Mouse (Mus musculus): ENCODE data around the gene Gm47841. TPM values are rescaled to one million over a fixed set of nuclear protein-coding genes. Genes with fewer than 3 reads are reported as not detected.

Gm47841 gene
- polyA plus RNA-seq, 1 experiment: not detected

DNA sequence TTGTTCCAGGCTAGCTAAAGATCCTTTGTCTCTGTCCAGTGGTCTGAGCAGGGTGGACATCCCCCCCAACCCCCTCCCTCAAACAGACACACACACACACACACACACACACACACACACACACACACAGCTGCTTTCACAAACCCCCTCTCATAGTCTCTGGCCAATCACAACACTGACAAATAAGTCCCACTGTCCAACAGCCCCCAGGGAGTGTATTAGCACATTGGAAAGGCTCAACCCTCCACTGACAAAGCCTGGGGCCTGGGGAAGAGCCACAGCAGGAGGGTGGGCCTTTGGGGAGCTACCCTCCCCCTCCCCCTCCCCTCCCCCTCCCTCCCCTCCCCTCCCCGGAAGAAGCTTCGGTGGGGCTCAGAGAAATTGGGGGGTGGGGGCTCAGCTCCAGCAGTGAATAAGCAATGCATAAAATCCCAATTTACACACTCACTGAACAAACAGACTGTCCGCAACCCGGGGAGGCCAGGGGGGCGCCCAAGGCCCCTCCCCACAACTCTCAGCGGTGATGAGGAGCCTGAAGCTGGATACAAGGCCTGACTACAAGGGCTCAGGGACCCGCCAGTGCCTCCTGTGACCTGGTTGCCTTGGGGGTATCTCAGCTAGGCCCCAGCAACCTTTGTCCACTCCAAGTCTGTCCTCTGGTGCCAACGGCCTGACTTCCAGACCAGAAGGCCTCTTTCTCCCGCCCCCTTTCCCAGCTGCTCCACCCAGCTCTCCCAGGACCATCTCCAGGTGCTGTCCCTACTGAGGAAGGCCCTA is 19.9 kb upstream of the Gm47841 start:
- no peak for TF ChIP-seq GATA1 (IDR thresholded peaks at IDR 0.05; ENCODE audit: low read length)
- Histone ChIP-seq H3K4me3 (replicated peaks) (no peak overlapping the region), H3K36me3 (ENCODE audit: control insufficient read depth) (no peaks in the 10 kb centered on the region), H3K27me3 (ENCODE audit: control insufficient read depth) (no peaks in the 10 kb centered on the region), H3K9me3 (ENCODE audit: control insufficient read depth, low read length) (no peaks in the 10 kb centered on the region), H3K4me1 (ENCODE audit: control insufficient read depth) (no peaks in the 10 kb centered on the region)

DNA sequence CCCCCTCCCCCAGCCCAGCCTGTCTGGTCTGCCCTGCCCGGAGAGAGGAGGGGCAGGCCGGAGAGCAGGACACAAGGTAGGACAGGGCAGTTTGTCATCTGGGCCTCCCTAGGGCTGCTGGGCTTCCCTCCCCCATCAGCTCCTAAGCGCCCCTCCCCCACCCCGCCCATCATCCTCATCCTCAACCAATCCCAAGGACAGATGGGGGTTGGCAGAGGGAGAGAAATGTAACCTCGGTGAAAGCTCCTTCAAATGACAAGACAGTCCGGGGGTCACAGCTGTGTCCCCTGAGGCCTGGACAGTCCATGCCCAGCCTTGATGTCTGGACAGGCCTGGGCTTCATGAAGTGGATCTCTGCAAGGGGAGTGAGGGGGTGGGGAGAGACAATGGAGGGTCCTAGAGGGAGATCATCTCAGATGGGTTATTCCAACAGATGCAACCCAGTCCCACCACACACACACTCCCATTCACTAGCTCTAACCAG is 19.2 kb upstream of the Gm47841 start:
- Histone ChIP-seq H3K36me3 (ENCODE audit: control insufficient read depth) (no peaks in the 10 kb centered on the region), H3K4me1 (ENCODE audit: control insufficient read depth) (no peaks in the 10 kb centered on the region), H3K27me3 (ENCODE audit: control insufficient read depth) (no peaks in the 10 kb centered on the region), H3K4me3 (replicated peaks) (no peak overlapping the region), H3K9me3 (ENCODE audit: control insufficient read depth, low read length) (no peaks in the 10 kb centered on the region)
- TF ChIP-seq GATA1 (IDR thresholded peaks at IDR 0.05; ENCODE audit: low read length) (no peak), TAL1 (IDR thresholded peaks at IDR 0.05; ENCODE audit: low read length) (no peak)

DNA sequence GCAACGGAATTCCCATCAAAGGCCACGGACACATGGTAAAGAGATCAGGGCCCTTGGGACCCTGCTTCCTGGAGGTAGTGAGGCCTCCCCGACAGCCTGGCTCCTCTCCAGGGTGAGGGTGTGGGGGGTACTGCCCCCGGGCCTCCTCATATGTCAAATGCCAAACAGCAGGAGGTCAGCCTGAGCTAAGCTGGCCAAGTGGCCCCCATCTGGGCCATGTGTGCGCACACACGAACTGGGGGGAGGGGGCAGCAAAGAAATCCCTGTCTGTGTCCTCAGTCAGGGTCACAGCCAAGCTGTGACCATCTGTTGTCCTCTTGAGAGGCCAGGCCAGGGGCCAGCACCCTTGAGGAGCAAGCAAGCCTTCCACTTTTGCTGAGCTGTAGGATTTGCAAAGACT is 17.9 kb upstream of the Gm47841 start:
- H3K4me3 ChIP-seq (replicated peaks): no peak overlapping the region
- H3K36me3 ChIP-seq (ENCODE audit: control insufficient read depth): no peaks in the 10 kb centered on the region
- H3K4me1 ChIP-seq (ENCODE audit: control insufficient read depth): no peaks in the 10 kb centered on the region
- TF ChIP-seq GATA1 (IDR thresholded peaks at IDR 0.05; ENCODE audit: low read length): no peak
- no peak for TF ChIP-seq TAL1 (IDR thresholded peaks at IDR 0.05; ENCODE audit: low read length)
- no peaks in the 10 kb centered on the region for H3K27me3 ChIP-seq (ENCODE audit: control insufficient read depth)
- no peaks in the 10 kb centered on the region for H3K9me3 ChIP-seq (ENCODE audit: control insufficient read depth, low read length)

DNA sequence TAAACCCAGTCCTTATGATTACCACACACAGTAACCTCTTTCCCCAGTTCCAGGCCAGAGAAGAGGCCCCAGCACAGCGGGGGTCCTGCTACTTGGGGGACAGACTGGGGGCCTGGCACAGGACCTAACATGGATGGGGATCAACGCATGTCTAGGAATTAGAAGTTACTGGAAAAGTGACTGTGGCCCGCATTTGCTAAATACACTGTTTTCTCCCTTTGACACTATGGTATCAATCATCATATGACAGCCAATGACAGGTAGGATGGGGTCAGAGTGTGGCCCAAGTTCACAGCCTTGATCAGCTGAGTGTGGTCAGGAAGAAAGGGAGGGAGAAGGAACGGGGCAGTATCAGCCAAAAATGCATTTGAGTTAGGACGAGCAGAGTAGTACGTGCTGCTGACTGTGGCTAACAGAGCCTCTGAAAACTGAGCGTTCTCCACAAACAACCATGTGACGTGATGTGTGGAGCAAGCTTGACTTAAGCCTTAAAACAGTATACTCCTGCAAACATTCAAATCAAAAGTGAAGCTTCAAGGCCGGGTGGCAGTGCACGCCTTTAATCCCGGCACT is 13.2 kb upstream of the Gm47841 start:
- H3K9me3 ChIP-seq (ENCODE audit: control insufficient read depth, low read length): no peaks in the 10 kb centered on the region

DNA sequence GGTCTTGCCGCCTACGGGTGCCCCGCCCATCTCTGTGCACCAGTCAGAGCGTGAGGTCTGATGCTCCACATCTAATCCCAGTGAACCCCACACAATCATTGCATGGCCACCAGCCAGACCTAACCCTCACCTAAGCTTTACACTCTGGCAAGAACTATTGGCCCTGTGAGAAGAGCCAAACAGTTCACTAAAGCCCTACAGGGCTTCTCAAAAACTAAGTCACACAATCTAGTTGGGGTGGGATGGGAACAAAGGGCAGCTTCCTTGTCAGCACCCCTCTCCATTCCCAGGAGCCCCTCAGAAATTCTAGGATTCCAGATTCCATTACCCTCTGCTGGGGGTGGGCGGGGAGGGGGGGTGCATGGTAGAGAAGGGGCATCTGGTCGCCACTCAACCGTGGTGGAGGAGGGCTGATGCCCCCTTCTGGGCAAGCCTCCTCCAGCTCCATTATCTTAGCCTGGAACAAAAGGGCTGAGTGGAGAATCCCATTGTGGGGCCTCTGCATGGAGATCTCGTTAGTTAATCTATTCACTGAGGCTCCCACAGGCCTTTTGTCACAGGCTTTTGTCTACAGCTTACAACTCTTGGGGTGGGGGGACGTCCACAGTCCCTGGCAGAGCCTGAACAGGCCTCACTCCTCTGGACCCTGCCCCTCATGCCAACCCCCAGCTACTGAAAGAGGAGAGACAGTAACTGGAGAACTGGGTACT is 12.5 kb upstream of the Gm47841 start:
- Histone ChIP-seq H3K27me3 (ENCODE audit: control insufficient read depth) (peaks cover 9% of the 10 kb centered on the region), H3K4me3 (replicated peaks) (no peak overlapping the region), H3K36me3 (ENCODE audit: control insufficient read depth) (no peaks in the 10 kb centered on the region), H3K9me3 (ENCODE audit: control insufficient read depth, low read length) (no peaks in the 10 kb centered on the region), H3K4me1 (ENCODE audit: control insufficient read depth) (no peaks in the 10 kb centered on the region)
- no peak for TF ChIP-seq TAL1 (IDR thresholded peaks at IDR 0.05; ENCODE audit: low read length)
- TF ChIP-seq GATA1 (IDR thresholded peaks at IDR 0.05; ENCODE audit: low read length): no peak

More for the DNA sequence above, 13.2 kb upstream of the Gm47841 start:
- no peak overlapping the region for H3K4me3 ChIP-seq (replicated peaks)
- H3K36me3 ChIP-seq (ENCODE audit: control insufficient read depth): no peaks in the 10 kb centered on the region
- H3K27me3 ChIP-seq (ENCODE audit: control insufficient read depth): peaks cover 4% of the 10 kb centered on the region
- TF ChIP-seq GATA1 (IDR thresholded peaks at IDR 0.05; ENCODE audit: low read length): no peak
- TF ChIP-seq TAL1 (IDR thresholded peaks at IDR 0.05; ENCODE audit: low read length): no peak
- no peaks in the 10 kb centered on the region for H3K4me1 ChIP-seq (ENCODE audit: control insufficient read depth)

DNA sequence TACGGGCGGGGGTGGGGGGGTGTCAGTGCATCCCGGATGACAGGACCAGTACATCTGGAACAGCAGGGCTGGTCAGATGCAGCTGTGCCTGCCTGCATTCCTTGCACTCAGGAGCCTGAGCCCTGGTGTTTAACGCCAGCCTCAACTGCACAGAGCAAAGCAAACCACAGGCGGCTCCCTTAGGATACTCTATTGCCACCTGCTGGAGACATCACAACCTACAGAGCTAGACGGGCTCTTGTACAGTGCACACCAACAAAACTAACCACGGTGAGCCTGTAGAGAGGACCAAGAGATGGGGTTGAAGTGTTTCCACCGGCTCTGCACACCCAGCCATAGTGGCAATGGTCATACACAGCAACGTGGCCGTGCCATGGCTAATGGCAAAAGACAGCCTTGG is 9.0 kb upstream of the Gm47841 start:
- Histone ChIP-seq H3K27me3 (ENCODE audit: control insufficient read depth) (peaks cover 44% of the 10 kb centered on the region), H3K36me3 (ENCODE audit: control insufficient read depth) (no peaks in the 10 kb centered on the region), H3K4me1 (ENCODE audit: control insufficient read depth) (no peaks in the 10 kb centered on the region; the same call in 1 of the 2 replicates), H3K4me3 (replicated peaks) (no peak overlapping the region), H3K9me3 (ENCODE audit: control insufficient read depth, low read length) (peaks cover 11% of the 10 kb centered on the region)
- TF ChIP-seq GATA1 (IDR thresholded peaks at IDR 0.05; ENCODE audit: low read length): no peak
- no peak for TF ChIP-seq TAL1 (IDR thresholded peaks at IDR 0.05; ENCODE audit: low read length)

DNA sequence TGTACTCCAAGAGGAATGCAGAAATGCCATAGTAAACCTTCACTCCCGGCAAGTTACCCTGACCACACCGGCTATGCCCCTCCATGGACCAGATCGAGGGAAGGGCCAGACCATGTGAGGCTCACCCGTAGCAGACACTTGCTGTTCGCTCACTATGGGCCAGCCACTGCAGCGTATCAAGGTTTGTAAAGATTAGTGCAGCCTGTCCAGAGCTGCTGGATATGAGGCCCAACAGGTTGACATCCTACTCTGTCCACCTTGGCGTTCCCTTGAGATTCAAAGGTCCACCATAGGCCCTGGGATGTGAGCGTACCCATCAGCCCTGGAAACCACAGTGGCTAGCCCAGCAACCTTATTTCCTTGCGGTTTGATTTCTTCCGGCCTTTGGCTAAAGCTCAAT is 7.3 kb upstream of the Gm47841 start:
- peaks cover 57% of the 10 kb centered on the region for H3K27me3 ChIP-seq (ENCODE audit: control insufficient read depth)
- H3K4me3 ChIP-seq (replicated peaks): no peak overlapping the region
- H3K36me3 ChIP-seq (ENCODE audit: control insufficient read depth): no peaks in the 10 kb centered on the region
- H3K4me1 ChIP-seq (ENCODE audit: control insufficient read depth): no peaks in the 10 kb centered on the region; the same call in 1 of the 2 replicates
- peaks cover 11% of the 10 kb centered on the region for H3K9me3 ChIP-seq (ENCODE audit: control insufficient read depth, low read length)
- TF ChIP-seq TAL1 (IDR thresholded peaks at IDR 0.05; ENCODE audit: low read length) (no peak), GATA1 (IDR thresholded peaks at IDR 0.05; ENCODE audit: low read length) (no peak)

DNA sequence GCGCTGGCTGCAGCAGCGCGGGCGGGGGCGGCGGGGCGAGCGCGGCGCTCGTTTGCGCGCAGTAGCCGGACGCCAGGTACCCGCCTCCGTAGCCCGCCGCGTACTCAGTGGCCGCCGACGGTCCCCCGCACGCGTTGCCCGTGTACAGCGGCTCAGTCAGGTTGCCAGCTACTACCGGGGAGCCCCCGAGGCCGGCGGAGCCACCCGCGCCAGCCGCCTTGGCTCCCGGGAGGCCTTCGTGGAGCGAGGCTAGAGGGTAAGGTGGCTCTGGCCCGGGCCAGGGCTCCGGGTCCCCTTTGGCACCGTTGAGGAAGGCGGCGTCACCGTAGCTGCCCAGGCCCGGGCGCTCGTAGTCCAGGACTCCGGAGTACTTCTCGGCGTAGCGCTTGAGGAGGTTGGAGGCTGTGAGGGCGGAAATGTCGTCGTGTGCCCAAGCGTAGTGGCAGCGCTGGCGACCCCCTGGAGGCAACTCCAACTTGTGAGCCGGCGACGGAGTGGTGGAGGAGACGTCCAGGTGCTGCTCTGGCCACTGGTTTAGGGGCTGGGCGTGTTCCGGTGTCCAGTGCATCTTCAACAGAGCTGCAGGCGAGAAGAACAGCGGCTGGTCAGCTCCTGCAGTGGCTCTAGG is 6.7 kb upstream of the Gm47841 start:
- Histone ChIP-seq H3K4me1 (ENCODE audit: control insufficient read depth) (no peaks in the 10 kb centered on the region; the same call in 1 of the 2 replicates), H3K4me3 (replicated peaks) (no peak overlapping the region), H3K36me3 (ENCODE audit: control insufficient read depth) (no peaks in the 10 kb centered on the region), H3K9me3 (ENCODE audit: control insufficient read depth, low read length) (peaks cover 11% of the 10 kb centered on the region), H3K27me3 (ENCODE audit: control insufficient read depth) (peaks cover 58% of the 10 kb centered on the region)
- no peak for TF ChIP-seq TAL1 (IDR thresholded peaks at IDR 0.05; ENCODE audit: low read length)
- TF ChIP-seq GATA1 (IDR thresholded peaks at IDR 0.05; ENCODE audit: low read length): no peak
